Mouse (Mus musculus) forebrain, embryonic 11.5 days (tissue): ENCODE measurements around the gene Spin2g. TPM values are rescaled to one million over a fixed set of nuclear protein-coding genes. Genes with fewer than 3 reads are reported as not detected.
"Not testable (repeated sequence)": the region's sequence is repeated elsewhere in the genome, so short reads cannot be mapped to it uniquely, and the experiment has no call there.

Source experiments
- ATAC-seq: fragments of 200-750 bp; cut with Nextera tagmentation; replicated peaks from 2 replicates; pipeline ENCODE4 v1.8.0; 2017; ENCODE audit warnings: moderate TSS enrichment; ENCODE audit not compliant: low FRiP score
- DNase-seq: peaks from one replicate; pipeline ENCODE4 v3.0.0-alpha.2; 2017; ENCODE audit warnings: low spot score
- H3K27ac ChIP-seq: fragments of 300-500 bp; sonication (generic); 2 replicates; pipeline ENCODE4 v1.5.1; 2014; ENCODE audit warnings: low read depth, low read length
- H3K27me3 ChIP-seq: fragments of 300-500 bp; sonication (generic); 2 replicates; pipeline ENCODE4 v1.6.1; 2014; ENCODE audit warnings: mild to moderate bottlenecking, low read length, mixed read lengths; ENCODE audit not compliant: control insufficient read depth, insufficient read depth
- H3K36me3 ChIP-seq: fragments of 300-500 bp; sonication (generic); 2 replicates; pipeline ENCODE4 v1.6.1; 2014; ENCODE audit warnings: mild to moderate bottlenecking, low read length, moderate library complexity, mixed read lengths; ENCODE audit not compliant: control insufficient read depth, insufficient read depth
- H3K4me1 ChIP-seq: fragments of 300-500 bp; sonication (generic); replicated peaks from 2 replicates; pipeline ENCODE4 v1.6.1; 2014; ENCODE audit warnings: low read length, mixed read lengths; ENCODE audit not compliant: control insufficient read depth, insufficient read depth
- H3K4me2 ChIP-seq: fragments of 300-500 bp; sonication (generic); 2 replicates; pipeline ENCODE4 v1.6.1; 2014; ENCODE audit warnings: low read depth, mild to moderate bottlenecking, low read length, moderate library complexity, mixed read lengths; ENCODE audit not compliant: severe bottlenecking
- H3K4me3 ChIP-seq: fragments of 300-500 bp; sonication (generic); 2 replicates; pipeline ENCODE4 v1.5.1; 2014; ENCODE audit warnings: low read depth, low read length
- H3K9ac ChIP-seq: fragments of 300-500 bp; sonication (generic); 2 replicates; pipeline ENCODE4 v1.6.1; 2014; ENCODE audit warnings: low read length
- H3K9me3 ChIP-seq: fragments of 300-500 bp; sonication (generic); 2 replicates; pipeline ENCODE4 v1.6.1; 2016; ENCODE audit warnings: low read length, mixed read lengths; ENCODE audit not compliant: control insufficient read depth
- WGBS: fragments of 180-500 bp; shearing (Covaris S2); extraction: QIAGEN DNeasy Blood & Tissue Kit; methylation state at CpG from one replicate; pipeline ENCODE4 v1.1.7; 2014; 5-methylcytosine and 5-hydroxymethylcytosine counted together
- polyA plus RNA-seq: library from polyadenylated mRNA; unstranded; fragments of >200 nt; fragmentation: Nextera tagmentation; extraction: Ambion mirVana; gene quantifications from 2 replicates; pipeline ENCODE4 v1.2.1, GENCODE M21; 2014

Spin2g gene
- not detected in 2 replicates for polyA plus RNA-seq

DNA sequence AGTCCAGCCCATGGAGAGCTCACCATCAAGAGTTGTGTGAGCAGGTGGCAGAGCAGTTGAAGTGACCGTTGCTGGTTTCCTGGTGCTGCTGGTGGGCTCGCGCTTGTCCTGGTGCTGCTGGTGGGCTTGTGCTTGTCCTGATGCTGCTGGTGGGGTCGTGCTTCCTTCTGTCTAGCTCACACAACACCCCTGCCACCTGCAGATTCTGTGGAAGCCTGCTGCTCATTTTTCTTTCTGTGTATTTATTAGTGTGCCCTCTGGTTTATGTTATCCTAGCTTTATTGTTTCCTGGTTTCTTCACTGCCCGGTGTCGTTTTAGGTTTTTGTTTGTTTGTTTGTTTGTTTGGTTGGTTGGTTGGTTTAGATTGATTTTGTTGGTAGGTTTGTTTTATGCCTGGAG, at the start of gene Spin2g:
Gene Spin2g, minus strand, starts transcription at position 101 of the 400 bp plus-strand sequence.
- H3K4me1 ChIP-seq, H3K9ac ChIP-seq, H3K27me3 ChIP-seq, H3K4me2 ChIP-seq, H3K4me3 ChIP-seq, H3K9me3 ChIP-seq, H3K27ac ChIP-seq, DNase-seq, H3K36me3 ChIP-seq, ATAC-seq: not testable (repeated sequence)
- WGBS = 84% methylated on average over 5 of the region's 6 CpGs

Other genes starting within 250 kb of the Spin2g start
- not detected in 2 replicates for gene Btbd35f9, start 77.2 kb downstream of the Spin2g start, polyA plus RNA-seq
- gene Btbd35f8, start 211.8 kb upstream of the Spin2g start, polyA plus RNA-seq = not detected in 2 replicates